Mouse (Mus musculus) testis, adult 2 months (tissue): ENCODE measurements around the gene Nckap5. TPM values are rescaled to one million over a fixed set of nuclear protein-coding genes. Genes with fewer than 3 reads are reported as not detected.

Source experiments
- H3K27ac ChIP-seq: fragments of 200-500 bp; 2 replicates; pipeline ENCODE4 v1.5.1; 2012; ENCODE audit warnings: low read depth, low read length; ENCODE audit not compliant: control insufficient read depth, insufficient read depth
- H3K27me3 ChIP-seq: fragments of 200-500 bp; 2 replicates; pipeline ENCODE4 v1.6.1; 2012; ENCODE audit warnings: mild to moderate bottlenecking, low read length, moderate library complexity; ENCODE audit not compliant: control insufficient read depth, insufficient read depth
- H3K36me3 ChIP-seq: fragments of 200-500 bp; 2 replicates; pipeline ENCODE4 v1.6.1; 2012; ENCODE audit warnings: mild to moderate bottlenecking, low read length; ENCODE audit not compliant: control insufficient read depth, insufficient read depth
- H3K4me1 ChIP-seq: fragments of 200-500 bp; 2 replicates; pipeline ENCODE4 v1.6.1; 2012; ENCODE audit warnings: low read length; ENCODE audit not compliant: control insufficient read depth, insufficient read depth
- H3K4me3 ChIP-seq: fragments of 200-500 bp; 2 replicates; pipeline ENCODE4 v1.5.1; 2012; ENCODE audit warnings: low read depth, mild to moderate bottlenecking, low read length, moderate library complexity, mixed read lengths; ENCODE audit not compliant: control insufficient read depth
- CTCF ChIP-seq: fragments of 200-500 bp; IDR thresholded peaks from 2 replicates; pipeline ENCODE4 v1.5.1; 2012; ENCODE audit warnings: low read depth, mild to moderate bottlenecking, inconsistent platforms, low read length, moderate library complexity; ENCODE audit not compliant: control insufficient read depth, insufficient read depth, insufficient replicate concordance
- POLR2A ChIP-seq: fragments of 200-500 bp; IDR thresholded peaks from 2 replicates; pipeline ENCODE4 v1.6.1; 2012; ENCODE audit warnings: low read depth, mild to moderate bottlenecking, inconsistent platforms, low read length, moderate library complexity; ENCODE audit not compliant: control insufficient read depth
- polyA plus RNA-seq: library from polyadenylated mRNA; depleted of rRNA; stranded (reverse); fragments of >200 nt; gene quantifications from 2 replicates; pipeline ENCODE4 v1.2.3, GENCODE M21; 2012

Gene Nckap5
- polyA plus RNA-seq, 1 experiment, result 1.0 TPM

GRCm38 (mm10) chr1:126196937-126197336 is 633.7 kb downstream of the Nckap5 start:
- Histone ChIP-seq H3K4me1 (no peaks in the 10 kb centered on the region), H3K27ac (no peak overlapping the region), H3K4me3 (no peak overlapping the region), H3K27me3 (no peaks in the 10 kb centered on the region), H3K36me3 (no peaks in the 10 kb centered on the region)
- no peak for TF ChIP-seq CTCF
- TF ChIP-seq POLR2A, result no peak

DNA sequence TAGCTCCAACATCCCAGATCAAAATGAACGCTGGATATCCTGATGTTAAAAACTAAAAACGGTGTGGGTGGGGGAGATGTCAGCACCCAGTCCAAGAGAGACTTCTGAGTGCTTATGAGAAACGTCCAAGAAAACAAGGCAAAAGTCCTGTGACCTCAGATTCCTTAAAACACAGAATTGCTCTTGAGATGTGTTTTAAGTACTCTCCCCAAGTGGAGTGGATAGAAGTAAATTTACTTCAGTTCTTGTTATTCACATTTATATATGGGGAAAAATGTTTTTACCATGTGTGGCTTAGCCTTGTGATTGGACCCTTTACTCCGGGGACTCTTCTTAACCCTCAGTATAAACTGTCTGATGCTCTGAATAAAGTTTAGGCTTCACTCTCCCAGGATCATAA is 640.2 kb downstream of the Nckap5 start:
- no peaks in the 10 kb centered on the region for H3K36me3 ChIP-seq
- no peak for TF ChIP-seq POLR2A
- no peak for TF ChIP-seq CTCF
- H3K4me1 ChIP-seq, result no peaks in the 10 kb centered on the region
- no peaks in the 10 kb centered on the region for H3K27me3 ChIP-seq
- no peak overlapping the region for H3K4me3 ChIP-seq
- H3K27ac ChIP-seq, result no peak overlapping the region

DNA sequence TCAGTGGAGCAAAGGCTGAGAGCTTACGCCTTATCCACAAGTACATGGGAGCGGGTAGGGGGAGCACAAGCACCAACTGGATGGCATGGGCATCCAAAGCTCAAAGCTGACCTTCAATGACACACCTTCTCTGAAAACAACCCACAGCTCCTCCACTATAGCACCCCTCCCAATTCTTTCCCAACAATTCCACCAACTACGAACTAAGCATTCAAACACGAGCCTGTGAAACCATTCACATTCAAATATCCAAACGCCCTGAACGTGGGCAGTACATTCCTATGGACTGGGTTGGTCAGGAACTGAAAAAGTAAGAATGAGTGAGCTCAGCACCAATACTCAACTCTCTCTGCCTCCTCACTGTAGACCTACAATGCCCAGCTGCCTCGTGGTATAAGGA is 646.8 kb downstream of the Nckap5 start:
- TF ChIP-seq CTCF (no peak), POLR2A (no peak)
- H3K27ac ChIP-seq, result no peak overlapping the region
- H3K27me3 ChIP-seq, result no peaks in the 10 kb centered on the region

DNA sequence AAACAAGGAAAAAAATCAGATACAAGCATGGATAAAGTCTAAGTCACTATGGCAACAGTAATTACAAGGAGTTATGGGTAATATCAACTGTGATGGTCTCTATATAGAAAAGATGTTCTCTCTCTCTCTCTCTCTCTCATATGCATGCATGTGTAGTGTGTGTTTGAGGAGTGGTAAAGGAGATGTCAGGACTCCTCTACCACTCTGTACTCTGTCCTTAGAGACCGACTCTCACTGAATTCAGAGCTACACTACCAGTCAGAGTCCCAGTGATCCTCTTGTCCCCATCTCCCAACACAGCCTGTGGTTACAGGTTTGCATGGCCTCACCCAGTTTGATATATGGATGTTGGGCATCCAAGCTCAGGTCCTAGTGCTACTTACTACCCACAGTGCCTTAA is 662.0 kb downstream of the Nckap5 start:
- Histone ChIP-seq H3K27ac (no peak overlapping the region), H3K4me3 (no peak overlapping the region), H3K36me3 (no peaks in the 10 kb centered on the region), H3K27me3 (no peaks in the 10 kb centered on the region), H3K4me1 (no peaks in the 10 kb centered on the region)
- no peak for TF ChIP-seq CTCF
- no peak for TF ChIP-seq POLR2A

More for the DNA sequence above, 646.8 kb downstream of the Nckap5 start:
- no peaks in the 10 kb centered on the region for H3K4me1 ChIP-seq
- H3K4me3 ChIP-seq, result no peak overlapping the region
- H3K36me3 ChIP-seq, result no peaks in the 10 kb centered on the region

- TF ChIP-seq POLR2A, result no peak
- no peak for TF ChIP-seq CTCF
- no peaks in the 10 kb centered on the region for H3K4me1 ChIP-seq
- no peak overlapping the region for H3K4me3 ChIP-seq
- H3K27me3 ChIP-seq, result no peaks in the 10 kb centered on the region
- H3K36me3 ChIP-seq, result no peaks in the 10 kb centered on the region
- H3K27ac ChIP-seq, result no peak overlapping the region
Observed at GRCm38 (mm10) chr1:126168131-126168530, 662.5 kb downstream of the Nckap5 start.

DNA sequence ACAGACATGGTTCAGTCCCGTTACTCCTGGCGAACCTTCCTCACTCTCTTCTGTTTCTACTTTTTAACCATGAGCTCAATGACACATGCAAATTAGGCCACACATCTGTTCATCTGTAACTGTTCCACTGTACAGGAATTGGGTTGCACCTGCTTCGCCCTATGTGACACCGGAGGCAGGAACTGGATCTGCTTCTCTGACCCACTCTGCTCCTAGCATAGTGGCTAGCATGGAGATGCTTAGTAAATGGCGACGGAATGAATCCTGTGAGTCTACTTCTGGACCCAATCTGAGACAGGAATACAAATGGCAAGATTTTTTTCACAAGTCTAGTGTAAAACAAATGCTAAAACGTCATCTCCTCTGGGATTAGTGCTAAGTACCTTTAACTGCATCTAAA is 663.1 kb downstream of the Nckap5 start:
- no peak overlapping the region for H3K4me3 ChIP-seq
- no peaks in the 10 kb centered on the region for H3K4me1 ChIP-seq
- no peak overlapping the region for H3K27ac ChIP-seq
- no peaks in the 10 kb centered on the region for H3K36me3 ChIP-seq
- no peaks in the 10 kb centered on the region for H3K27me3 ChIP-seq
- TF ChIP-seq CTCF (no peak), POLR2A (no peak)

- Histone ChIP-seq H3K27ac (no peak overlapping the region), H3K4me3 (no peak overlapping the region), H3K36me3 (no peaks in the 10 kb centered on the region), H3K27me3 (no peaks in the 10 kb centered on the region), H3K4me1 (no peaks in the 10 kb centered on the region)
- TF ChIP-seq POLR2A (no peak), CTCF (no peak)
Observed at GRCm38 (mm10) chr1:126159287-126159686, 671.3 kb downstream of the Nckap5 start.

- no peaks in the 10 kb centered on the region for H3K36me3 ChIP-seq
Observed at GRCm38 (mm10) chr1:126155816-126156215, 674.8 kb downstream of the Nckap5 start.

More at GRCm38 (mm10) chr1:126155816-126156215, 674.8 kb downstream of the Nckap5 start:
- TF ChIP-seq POLR2A (no peak), CTCF (no peak)
- H3K4me1 ChIP-seq, result no peaks in the 10 kb centered on the region
- H3K27ac ChIP-seq, result no peak overlapping the region
- H3K27me3 ChIP-seq, result no peaks in the 10 kb centered on the region
- H3K4me3 ChIP-seq, result no peak overlapping the region
